ENCODE assay signal across 18 mouse cellular contexts in genomic region chr10:120762958-120763357, GRCm38 (mm10).
DNase-seq lines count a peak whose midpoint lies in the region; ATAC-seq and TF ChIP-seq lines count a peak whose summit lies in the region.
"Had no signal": no experiment of that assay in that cellular context is flagged by ENCODE, and none has a peak within 500 bp of the region (broad histone marks: within the 10 kb centered on the region; RNA-seq: fewer than 3 reads in every experiment).

No protein-coding gene starts in this region.

- TF ChIP-seq CTCF in testis, adult 2 months (IDR thresholded peaks at IDR 0.05; ENCODE audit: control insufficient read depth, insufficient read depth, insufficient replicate concordance, low read depth, low read length) = no peak

- TF ChIP-seq POLR2A in testis, adult 2 months (IDR thresholded peaks at IDR 0.05; ENCODE audit: control insufficient read depth, low read depth, low read length) = peak; percentile 57; the same call in 1 of the 2 replicates

- no peak overlapping the region for H3K4me3 ChIP-seq in heart, embryonic 12.5 days
- H3K4me3 ChIP-seq in kidney, embryonic 16.5 days (ENCODE audit: low read length) = no peak overlapping the region
- H3K4me3 ChIP-seq in testis, adult 2 months (ENCODE audit: control insufficient read depth, low read depth, low read length) = peak overlapping the region; percentile 68
- H3K4me3 ChIP-seq: forebrain, embryonic 12.5 days had no signal

- WGBS in heart, embryonic 12.5 days = 90% methylated on average over 12 of the region's 12 CpGs
- WGBS in kidney, embryonic 16.5 days = 91% methylated on average over 12 of the region's 12 CpGs

- H3K27me3 ChIP-seq in heart, embryonic 12.5 days (replicated peaks) = no peaks in the 10 kb centered on the region
- no peaks in the 10 kb centered on the region for H3K27me3 ChIP-seq in kidney, embryonic 16.5 days (ENCODE audit: insufficient read depth, low read length)
- no peaks in the 10 kb centered on the region for H3K27me3 ChIP-seq in testis, adult 2 months (ENCODE audit: control insufficient read depth, insufficient read depth, low read length)
- H3K27me3 ChIP-seq: forebrain, embryonic 12.5 days had no signal

- no peak for DNase-seq in heart, postnatal 4 days
- DNase-seq in kidney, adult 18-20 months = no peak
- DNase-seq in testis, postnatal 14 days (ENCODE audit: low spot score) = no peak
- no peak for DNase-seq in urinary bladder, adult 2 months (ENCODE audit: low spot score)
- no peak for DNase-seq in B cell, adult 2 months
- DNase-seq: adrenal gland, adult 2 months; cerebellum, adult 8-10 months; gastrocnemius, postnatal 10 days; heart, adult 18-20 months; heart, postnatal 14 days; kidney, postnatal 14 days; liver; lung, postnatal 14 days had no signal

- H3K9ac ChIP-seq in heart, embryonic 12.5 days = no peak overlapping the region
- H3K9ac ChIP-seq in kidney, embryonic 16.5 days (replicated peaks; ENCODE audit: low read length) = no peak overlapping the region
- H3K9ac ChIP-seq: forebrain, embryonic 12.5 days had no signal

- 0 out of 2 replicates have a peak, but pooled peaks cover 5% of the 10 kb centered on the region for H3K9me3 ChIP-seq in heart, embryonic 12.5 days (replicated peaks)
- peaks cover 3% of the 10 kb centered on the region; the same call in 1 of the 2 replicates for H3K9me3 ChIP-seq in kidney, embryonic 16.5 days (ENCODE audit: low read length)
- H3K9me3 ChIP-seq: forebrain, embryonic 12.5 days had no signal

- peaks cover 34% of the 10 kb centered on the region for H3K4me1 ChIP-seq in heart, embryonic 12.5 days (replicated peaks)
- peaks cover 17% of the 10 kb centered on the region for H3K4me1 ChIP-seq in kidney, embryonic 16.5 days (ENCODE audit: insufficient read depth, low read length)
- peaks cover 3% of the 10 kb centered on the region for H3K4me1 ChIP-seq in testis, adult 2 months (ENCODE audit: control insufficient read depth, insufficient read depth, low read length)

- no peaks in the 10 kb centered on the region for H3K36me3 ChIP-seq in heart, embryonic 12.5 days
- H3K36me3 ChIP-seq in kidney, embryonic 16.5 days (ENCODE audit: insufficient read depth, low read length) = no peaks in the 10 kb centered on the region; the same call in 1 of the 2 replicates
- no peaks in the 10 kb centered on the region for H3K36me3 ChIP-seq in testis, adult 2 months (ENCODE audit: control insufficient read depth, insufficient read depth, low read length)
- H3K36me3 ChIP-seq: forebrain, embryonic 12.5 days had no signal

- ATAC-seq in heart, embryonic 12.5 days (ENCODE audit: insufficient number of reproducible peaks, low FRiP score) = no peak
- ATAC-seq in kidney, embryonic 16.5 days (ENCODE audit: low FRiP score, low TSS enrichment) = no peak
- ATAC-seq: midbrain, embryonic 16.5 days had no signal

- peak overlapping the region; percentile 84 for H3K27ac ChIP-seq in heart, embryonic 12.5 days (ENCODE audit: poor library complexity, severe bottlenecking)
- peak overlapping the region; percentile 85 for H3K27ac ChIP-seq in kidney, embryonic 16.5 days (ENCODE audit: low read length)
- no peak overlapping the region for H3K27ac ChIP-seq in testis, adult 2 months (ENCODE audit: control insufficient read depth, insufficient read depth, low read depth, low read length)
- H3K27ac ChIP-seq: forebrain, embryonic 12.5 days had no signal

- no peak overlapping the region for H3K4me2 ChIP-seq in heart, embryonic 12.5 days
- H3K4me2 ChIP-seq in kidney, embryonic 16.5 days (replicated peaks; ENCODE audit: low read depth, low read length) = no peak overlapping the region
- H3K4me2 ChIP-seq: forebrain, embryonic 12.5 days had no signal
